Mouse (Mus musculus): Measurements from ENCODE around the gene Dnase1l3.

Gene Dnase1l3

GRCm38 (mm10) chr14:7975177-7975576, 19.2 kb downstream of the Dnase1l3 start:
- no peak for DNase-seq (ENCODE audit: low spot score)

GRCm38 (mm10) chr14:7974643-7975042, 19.7 kb downstream of the Dnase1l3 start:
- no peak for DNase-seq (ENCODE audit: low spot score)

- no peak for DNase-seq (ENCODE audit: low spot score)
Measured at GRCm38 (mm10) chr14:7971889-7972493, 22.4 kb downstream of the Dnase1l3 start.

GRCm38 (mm10) chr14:7964219-7964889, 30.0 kb downstream of the Dnase1l3 start:
- peak; percentile 87 for DNase-seq (ENCODE audit: low spot score)

- DNase-seq (ENCODE audit: low spot score) = no peak
Measured at GRCm38 (mm10) chr14:7963160-7963559, 31.2 kb downstream of the Dnase1l3 start.

GRCm38 (mm10) chr14:7962626-7963025, 31.7 kb downstream of the Dnase1l3 start:
- DNase-seq (ENCODE audit: low spot score) = no peak

- DNase-seq (ENCODE audit: low spot score) = no peak
Measured at GRCm38 (mm10) chr14:7961714-7962113, 32.7 kb downstream of the Dnase1l3 start.

GRCm38 (mm10) chr14:7960616-7961015, 33.8 kb downstream of the Dnase1l3 start:
- DNase-seq (ENCODE audit: low spot score) = peak; percentile 69

- DNase-seq (ENCODE audit: low spot score) = peak; percentile 48
Measured at GRCm38 (mm10) chr14:7957049-7957448, 37.3 kb downstream of the Dnase1l3 start, which contains the start of gene Gm45521. Gene Gm45521, plus strand, starts transcription at chr14:7957288.

GRCm38 (mm10) chr14:7956427-7956826, 37.9 kb downstream of the Dnase1l3 start:
- DNase-seq (ENCODE audit: low spot score) = no peak

- peak; percentile 37 for DNase-seq (ENCODE audit: low spot score)
Measured at GRCm38 (mm10) chr14:7954071-7954471, 40.3 kb downstream of the Dnase1l3 start.

- peak; percentile 63 for DNase-seq (ENCODE audit: low spot score)
Measured at GRCm38 (mm10) chr14:7952610-7953254, 41.6 kb downstream of the Dnase1l3 start.

- DNase-seq (ENCODE audit: low spot score) = no peak
Measured at GRCm38 (mm10) chr14:7951234-7951633, 43.1 kb downstream of the Dnase1l3 start.

- DNase-seq (ENCODE audit: low spot score) = no peak
Measured at GRCm38 (mm10) chr14:7945261-7945660, 49.1 kb downstream of the Dnase1l3 start.

- DNase-seq (ENCODE audit: low spot score) = no peak
Measured at GRCm38 (mm10) chr14:7944349-7945039, 49.9 kb downstream of the Dnase1l3 start.

GRCm38 (mm10) chr14:7943801-7944135, 50.6 kb downstream of the Dnase1l3 start:
- no peak for DNase-seq (ENCODE audit: low spot score)

- no peak for DNase-seq (ENCODE audit: low spot score)
Measured at GRCm38 (mm10) chr14:7943101-7943800, 51.1 kb downstream of the Dnase1l3 start.

- no peak for DNase-seq (ENCODE audit: low spot score)
Measured at GRCm38 (mm10) chr14:7941413-7941812, 53.0 kb downstream of the Dnase1l3 start.

- no peak for DNase-seq (ENCODE audit: low spot score)
Measured at GRCm38 (mm10) chr14:7938809-7939784, 55.3 kb downstream of the Dnase1l3 start.

- DNase-seq (ENCODE audit: low spot score) = peak; percentile 78
Measured at GRCm38 (mm10) chr14:7937052-7937630, 57.2 kb downstream of the Dnase1l3 start.

All from embryo, embryonic 10 days (tissue).